Mouse (Mus musculus) olfactory bulb, adult 2 months (tissue): ENCODE results near the gene Rcn3. TPM values are rescaled to one million over a fixed set of nuclear protein-coding genes. Genes with fewer than 3 reads are reported as not detected.

Experiments used
- H3K27ac ChIP-seq: fragments of 200-500 bp; 2 replicates; pipeline ENCODE4 v1.5.1; 2012; ENCODE audit warnings: low read depth, low read length; ENCODE audit not compliant: insufficient read depth
- H3K4me1 ChIP-seq: fragments of 200-500 bp; 2 replicates; pipeline ENCODE4 v1.6.1; 2012; ENCODE audit warnings: low read length; ENCODE audit not compliant: control insufficient read depth, insufficient read depth
- H3K4me3 ChIP-seq: fragments of 200-500 bp; 2 replicates; pipeline ENCODE4 v1.5.1; 2012; ENCODE audit warnings: mild to moderate bottlenecking, low read depth, low read length, moderate library complexity; ENCODE audit not compliant: insufficient read depth
- CTCF ChIP-seq: fragments of 200-500 bp; IDR thresholded peaks from 2 replicates; pipeline ENCODE4 v1.5.1; 2012; ENCODE audit warnings: low read depth, mild to moderate bottlenecking, low read length, moderate library complexity; ENCODE audit not compliant: insufficient read depth
- POLR2A ChIP-seq: fragments of 200-500 bp; IDR thresholded peaks from 2 replicates; pipeline ENCODE4 v1.6.1; 2012; ENCODE audit warnings: mild to moderate bottlenecking, low read depth, low read length, moderate library complexity; ENCODE audit not compliant: insufficient read depth
- WGBS: fragments of 180-500 bp; shearing (Covaris S2); methylation state at CpG from one replicate; pipeline ENCODE4 v1.1.7; 2018; 5-methylcytosine and 5-hydroxymethylcytosine counted together
- polyA plus RNA-seq: library from polyadenylated mRNA; stranded (reverse); fragments of >200 nt; gene quantifications from 2 replicates; pipeline ENCODE4 v1.2.4, GENCODE M21; 2012; ENCODE audit warnings: low replicate concordance; ENCODE audit not compliant: missing spikeins, insufficient read depth, insufficient read length

Rcn3 gene
- polyA plus RNA-seq, 1 experiment, result not detected

DNA sequence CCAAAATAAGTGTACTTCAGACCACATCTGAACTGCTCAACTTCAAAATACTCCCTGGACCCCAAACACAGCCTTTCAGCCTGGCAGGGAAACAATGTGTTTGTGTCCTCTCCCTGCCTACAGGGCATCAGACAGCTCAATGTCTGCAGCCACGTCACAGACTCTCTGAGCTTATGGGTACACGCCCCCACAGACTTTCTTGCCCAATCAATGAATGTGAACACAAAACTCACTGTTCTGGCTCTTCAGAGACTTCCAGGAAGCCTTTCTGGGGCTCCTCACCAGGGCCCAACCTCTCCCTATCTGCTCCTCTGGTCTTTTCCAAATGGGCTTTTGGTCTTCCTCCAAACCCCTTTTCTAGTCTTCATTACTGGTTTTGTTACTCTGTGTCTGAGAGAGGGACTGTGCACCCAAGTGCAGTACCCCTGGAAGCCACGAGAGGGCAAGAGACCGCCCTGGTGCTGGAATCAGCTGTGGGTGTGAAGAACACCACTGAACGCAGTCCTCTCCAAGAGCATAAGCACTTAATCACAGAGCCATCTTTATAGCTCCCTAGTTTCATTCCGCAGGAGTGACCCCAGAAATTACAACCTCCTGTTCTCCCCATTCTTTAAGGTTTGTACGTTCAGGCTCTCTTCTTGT is 54.2 kb downstream of the Rcn3 start:
- no peak overlapping the region for H3K4me3 ChIP-seq
- H3K27ac ChIP-seq, result no peak overlapping the region
- H3K4me1 ChIP-seq, result peaks cover 2% of the 10 kb centered on the region; the same call in 1 of the 2 replicates
- 46% methylated on average over 7 of the region's 7 CpGs for WGBS
- peak; percentile 58; the same call in 1 of the 2 replicates for TF ChIP-seq CTCF
- TF ChIP-seq POLR2A, result no peak

DNA sequence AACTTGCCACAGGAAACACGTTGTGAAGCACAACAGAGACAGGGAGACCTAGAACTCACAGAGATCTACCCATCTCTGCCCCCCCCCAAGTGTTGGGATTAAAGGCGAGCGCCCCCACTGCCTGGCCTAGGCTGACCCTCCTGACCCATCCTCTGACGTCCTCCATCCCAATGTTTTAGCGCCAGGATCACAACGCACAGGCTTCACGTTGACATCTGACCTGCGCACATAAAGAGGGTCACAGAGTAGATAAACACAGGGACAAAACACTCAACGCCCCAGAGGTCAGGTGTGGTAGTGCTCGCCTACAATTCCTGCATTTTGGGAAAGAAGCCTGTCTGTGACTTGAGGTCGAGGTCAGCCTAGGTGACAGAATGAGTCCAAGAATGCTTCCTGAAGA is 55.3 kb downstream of the Rcn3 start:
- TF ChIP-seq POLR2A (no peak), CTCF (no peak)
- Histone ChIP-seq H3K4me1 (peaks cover 2% of the 10 kb centered on the region; the same call in 1 of the 2 replicates), H3K27ac (no peak overlapping the region), H3K4me3 (no peak overlapping the region)
- WGBS, result 93% methylated on average over 11 of the region's 11 CpGs

DNA sequence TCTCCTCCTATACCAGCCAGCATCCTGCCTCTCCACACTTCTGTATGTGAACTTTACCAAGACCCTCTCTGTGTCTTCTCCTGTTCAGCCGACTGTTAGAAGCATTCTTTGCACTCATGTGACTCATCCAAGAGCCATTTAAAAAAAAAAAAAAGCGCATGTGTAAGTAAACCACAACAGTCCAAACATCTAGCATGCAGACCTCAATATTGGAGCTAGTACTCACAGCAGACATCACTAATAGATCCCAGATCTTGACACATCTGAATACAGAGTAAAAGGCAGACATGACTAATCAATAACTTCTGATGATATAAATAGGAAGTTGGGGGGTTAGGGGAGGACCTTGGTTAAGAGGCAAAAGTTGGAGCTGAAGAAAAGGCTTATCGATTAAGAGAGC is 56.4 kb downstream of the Rcn3 start:
- Histone ChIP-seq H3K4me3 (no peak overlapping the region), H3K27ac (no peak overlapping the region), H3K4me1 (no peaks in the 10 kb centered on the region; the same call in 1 of the 2 replicates)
- WGBS, result 72% methylated on average over 3 of the region's 3 CpGs
- no peak for TF ChIP-seq POLR2A
- TF ChIP-seq CTCF, result no peak

DNA sequence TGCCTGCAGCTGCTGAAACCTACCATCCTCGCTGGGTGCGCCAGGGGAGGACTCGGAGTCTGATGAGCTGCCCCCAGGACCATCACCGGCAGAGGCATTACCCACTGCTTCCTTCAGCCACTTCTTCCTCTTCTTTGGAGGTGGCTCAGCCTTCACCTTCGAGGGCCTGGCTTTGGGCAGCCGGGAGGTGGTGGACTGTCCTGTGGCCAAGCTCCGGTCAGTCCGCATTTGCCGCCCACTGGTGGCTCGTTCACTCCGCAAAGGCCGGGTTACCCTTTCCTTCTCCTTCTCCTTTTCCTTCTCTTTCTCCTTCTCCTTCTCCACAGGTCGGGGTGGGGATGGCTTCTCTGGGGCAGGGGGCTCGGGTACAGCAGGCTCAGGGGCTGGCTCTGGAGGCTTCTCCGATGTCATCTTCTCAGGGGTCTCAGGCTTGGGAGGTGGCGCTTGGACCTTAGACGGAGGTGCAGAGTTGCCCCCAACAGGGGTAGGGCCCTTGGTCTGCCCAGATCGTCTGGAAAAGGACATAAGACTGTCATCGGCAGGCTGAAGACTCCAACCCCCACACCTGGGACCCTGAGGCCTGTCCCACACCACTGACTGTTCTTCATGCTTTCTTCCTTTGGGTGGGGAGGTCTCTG is 58.2 kb downstream of the Rcn3 start:
- no peaks in the 10 kb centered on the region; the same call in 1 of the 2 replicates for H3K4me1 ChIP-seq
- no peak overlapping the region for H3K27ac ChIP-seq
- TF ChIP-seq CTCF (no peak), POLR2A (no peak)
- 93% methylated on average over 19 of the region's 19 CpGs for WGBS
- H3K4me3 ChIP-seq, result no peak overlapping the region

Other genes starting within 250 kb of the Rcn3 start
- not detected in 2 replicates for gene Akt1s1, start 243.2 kb downstream of the Rcn3 start, polyA plus RNA-seq
- gene Tbc1d17, start 243.1 kb downstream of the Rcn3 start, polyA plus RNA-seq, result not detected in 2 replicates
- not detected in 2 replicates for gene Pnkp, start 235.1 kb downstream of the Rcn3 start, polyA plus RNA-seq
- gene Ptov1, start 222.4 kb downstream of the Rcn3 start, polyA plus RNA-seq, result not detected in 2 replicates
- gene Med25, start 199.5 kb downstream of the Rcn3 start, polyA plus RNA-seq, result not detected in 2 replicates
- gene Fuz, start 196.1 kb downstream of the Rcn3 start, polyA plus RNA-seq, result not detected in 2 replicates
- gene Ap2a1, start 162.7 kb downstream of the Rcn3 start, polyA plus RNA-seq, result not detected in 2 replicates
- gene Tsks, start 149.0 kb downstream of the Rcn3 start, polyA plus RNA-seq, result not detected in 2 replicates
- not detected in 2 replicates for gene Cpt1c, start 117.4 kb downstream of the Rcn3 start, polyA plus RNA-seq
- not detected in 2 replicates for gene Prmt1, start 105.7 kb downstream of the Rcn3 start, polyA plus RNA-seq
- not detected in 2 replicates for gene Irf3, start 94.6 kb downstream of the Rcn3 start, polyA plus RNA-seq
- gene Bcl2l12, start 93.5 kb downstream of the Rcn3 start, polyA plus RNA-seq, result not detected in 2 replicates
- not detected in 2 replicates for gene Scaf1, start 75.9 kb downstream of the Rcn3 start, polyA plus RNA-seq
- gene Rras, start 74.3 kb downstream of the Rcn3 start, polyA plus RNA-seq, result not detected in 2 replicates
- gene Prr12, start 39.3 kb downstream of the Rcn3 start, polyA plus RNA-seq, result not detected in 2 replicates
- not detected in 2 replicates for gene Nosip, start 29.8 kb downstream of the Rcn3 start, polyA plus RNA-seq
- gene Prrg2, start 29.5 kb downstream of the Rcn3 start, polyA plus RNA-seq, result not detected in 2 replicates
- not detected in 2 replicates for gene Fcgrt, start 11.6 kb upstream of the Rcn3 start, polyA plus RNA-seq
- gene Rps11, start 32.2 kb upstream of the Rcn3 start, polyA plus RNA-seq, result 657 TPM in 1 of 2 replicates, not detected in the other
- 1,205 and 1,268 TPM in 2 replicates for gene Rpl13a, start 36.5 kb upstream of the Rcn3 start, polyA plus RNA-seq
- gene Gm45713, start 44.0 kb upstream of the Rcn3 start, polyA plus RNA-seq, result not detected in 2 replicates
- gene Flt3l, start 44.2 kb upstream of the Rcn3 start, polyA plus RNA-seq, result not detected in 2 replicates
- gene Pih1d1, start 62.1 kb upstream of the Rcn3 start, polyA plus RNA-seq, result not detected in 2 replicates
- gene Aldh16a1, start 62.4 kb upstream of the Rcn3 start, polyA plus RNA-seq, result not detected in 2 replicates
- not detected in 2 replicates for gene Slc17a7, start 71.7 kb upstream of the Rcn3 start, polyA plus RNA-seq
- gene Gfy, start 87.3 kb upstream of the Rcn3 start, polyA plus RNA-seq, result not detected in 2 replicates
- gene Pth2, start 88.8 kb upstream of the Rcn3 start, polyA plus RNA-seq, result not detected in 2 replicates
- gene Ccdc155, start 112.7 kb upstream of the Rcn3 start, polyA plus RNA-seq, result not detected in 2 replicates
- not detected in 2 replicates for gene Dkkl1, start 119.9 kb upstream of the Rcn3 start, polyA plus RNA-seq
- gene Tead2, start 123.5 kb upstream of the Rcn3 start, polyA plus RNA-seq, result not detected in 2 replicates
- gene Cd37, start 146.9 kb upstream of the Rcn3 start, polyA plus RNA-seq, result not detected in 2 replicates
- not detected in 2 replicates for gene Slc6a16, start 148.9 kb upstream of the Rcn3 start, polyA plus RNA-seq
- not detected in 2 replicates for gene Slc6a21, start 185.3 kb upstream of the Rcn3 start, polyA plus RNA-seq
- not detected in 2 replicates for gene Trpm4, start 241.6 kb upstream of the Rcn3 start, polyA plus RNA-seq
- not detected in 2 replicates for gene Hrc, start 243.1 kb upstream of the Rcn3 start, polyA plus RNA-seq